Mouse (Mus musculus) CH12.LX (cell line): ENCODE measurements around the gene Adarb1. TPM values are rescaled to one million over a fixed set of nuclear protein-coding genes. Genes with fewer than 3 reads are reported as not detected.

Experiments
- DNase-seq: peaks from one replicate; pipeline ENCODE4 v3.0.0-alpha.2; 2013; ENCODE audit errors: extremely low read depth
- H3K27ac ChIP-seq: 2 replicates; pipeline ENCODE4 v1.5.1; 2012; ENCODE audit warnings: low read depth, mild to moderate bottlenecking, control low read depth, moderate library complexity; ENCODE audit not compliant: insufficient read depth
- H3K27me3 ChIP-seq: replicated peaks from 2 replicates; pipeline ENCODE3; 2012; ENCODE audit warnings: inconsistent platforms
- H3K36me3 ChIP-seq, 2 experiments: replicated peaks in 1 of 2; 2 replicates each; pipeline versions ENCODE3 to v1.6.1; 2012; ENCODE audit warnings: inconsistent platforms in 1 of 2, low read length in 1 of 2, mild to moderate bottlenecking in 1 of 2, mixed read lengths in 1 of 2, moderate library complexity in 1 of 2; ENCODE audit not compliant: control insufficient read depth in 1 of 2, insufficient read depth in 1 of 2
- H3K4me1 ChIP-seq, 2 experiments: 2 replicates each; pipeline ENCODE4 v1.6.1; 2012; ENCODE audit warnings: inconsistent platforms in 1 of 2, moderate library complexity in 1 of 2; ENCODE audit not compliant: insufficient read depth in 2 of 2, control insufficient read depth in 1 of 2
- H3K4me2 ChIP-seq: 2 replicates; pipeline ENCODE4 v1.6.1; 2012; ENCODE audit warnings: low read depth, mild to moderate bottlenecking, control low read depth; ENCODE audit not compliant: poor library complexity, insufficient read depth, severe bottlenecking
- H3K4me3 ChIP-seq, 3 experiments: fragments of 150-350 bp in 1 of 3; sonication (generic) in 1 of 3; replicated peaks in 1 of 3; 2 replicates each; pipeline versions ENCODE3 to v1.5.1; 2011 to 2012; ENCODE audit warnings: low read depth in 2 of 3, low read length in 2 of 3, mild to moderate bottlenecking in 2 of 3, moderate library complexity in 2 of 3, control low read depth in 1 of 3, improper control_type of control experiment in 1 of 3, inconsistent platforms in 1 of 3, mixed read lengths in 1 of 3; ENCODE audit not compliant: poor library complexity in 1 of 3
- H3K79me2 ChIP-seq: replicated peaks from 2 replicates; pipeline ENCODE4 v1.6.1; 2012; ENCODE audit warnings: mild to moderate bottlenecking, moderate library complexity; ENCODE audit not compliant: control insufficient read depth, poor library complexity, insufficient read depth, severe bottlenecking; ENCODE audit errors: extremely low read depth
- H3K9ac ChIP-seq: 2 replicates; pipeline ENCODE4 v1.6.1; 2012; ENCODE audit warnings: low read depth, mild to moderate bottlenecking, control low read depth, moderate library complexity; ENCODE audit not compliant: insufficient read depth
- H3K9me3 ChIP-seq: replicated peaks from 2 replicates; pipeline ENCODE3; 2012; ENCODE audit warnings: low read length, inconsistent platforms, mixed read lengths
- CHD1 ChIP-seq: IDR thresholded peaks from 2 replicates; pipeline ENCODE4 v1.6.1; 2012; ENCODE audit warnings: low read depth, low read length, improper control_type of control experiment, inconsistent platforms
- CHD2 ChIP-seq: IDR thresholded peaks from 2 replicates; pipeline ENCODE4 v1.6.1; 2011; ENCODE audit warnings: low read length, improper control_type of control experiment
- CTCF ChIP-seq, 2 experiments: IDR thresholded peaks in 1 of 2; conservative IDR thresholded peaks in 1 of 2; 2 replicates each; pipeline ENCODE4 v1.5.1; 2011 to 2012; ENCODE audit warnings: low read depth in 2 of 2, low read length in 2 of 2, improper control_type of control experiment in 1 of 2, inconsistent platforms in 1 of 2, mild to moderate bottlenecking in 1 of 2, moderate library complexity in 1 of 2
- E2F4 ChIP-seq: IDR thresholded peaks from 2 replicates; pipeline ENCODE4 v1.6.1; 2011; ENCODE audit warnings: low read depth, low read length, improper control_type of control experiment; ENCODE audit not compliant: insufficient replicate concordance
- ELF1 ChIP-seq: IDR thresholded peaks from 2 replicates; pipeline ENCODE4 v1.6.1; 2014; ENCODE audit warnings: low read depth, mild to moderate bottlenecking, inconsistent platforms, low read length, improper control_type of control experiment
- EP300 ChIP-seq: IDR thresholded peaks from 2 replicates; pipeline ENCODE4 v1.6.1; 2011; ENCODE audit warnings: low read length, improper control_type of control experiment
- ETS1 ChIP-seq: conservative IDR thresholded peaks from 2 replicates; pipeline ENCODE4 v1.6.1; 2012; ENCODE audit warnings: low read depth, mild to moderate bottlenecking, inconsistent platforms, low read length, improper control_type of control experiment, moderate library complexity
- GABPA ChIP-seq: IDR thresholded peaks from 2 replicates; pipeline ENCODE4 v1.6.1; 2012; ENCODE audit warnings: low read depth, low read length, improper control_type of control experiment, inconsistent platforms; ENCODE audit not compliant: insufficient replicate concordance
- HCFC1 ChIP-seq: IDR thresholded peaks from 2 replicates; pipeline ENCODE4 v1.6.1; 2012; ENCODE audit warnings: low read depth, mild to moderate bottlenecking, inconsistent platforms, low read length, improper control_type of control experiment
- IRF4 ChIP-seq: IDR thresholded peaks from 2 replicates; pipeline ENCODE4 v1.6.1; 2014; ENCODE audit warnings: low read depth, mild to moderate bottlenecking, inconsistent platforms, low read length, improper control_type of control experiment
- MAFK ChIP-seq: IDR thresholded peaks from 2 replicates; pipeline ENCODE4 v1.6.1; 2011; ENCODE audit warnings: low read length, improper control_type of control experiment; ENCODE audit not compliant: insufficient replicate concordance
- MAX ChIP-seq: IDR thresholded peaks from 2 replicates; pipeline ENCODE4 v1.6.1; 2011; ENCODE audit warnings: low read length, improper control_type of control experiment
- MXI1 ChIP-seq: IDR thresholded peaks from 2 replicates; pipeline ENCODE4 v1.6.1; 2011; ENCODE audit warnings: mild to moderate bottlenecking, low read depth, low read length, improper control_type of control experiment
- MYC ChIP-seq: IDR thresholded peaks from 2 replicates; pipeline ENCODE4 v1.6.1; 2011; ENCODE audit warnings: low read depth, mild to moderate bottlenecking, improper control_type of control experiment, low read length
- NRF1 ChIP-seq: IDR thresholded peaks from 2 replicates; pipeline ENCODE4 v1.6.1; 2014; ENCODE audit warnings: low read depth, mild to moderate bottlenecking, inconsistent platforms, low read length, improper control_type of control experiment, moderate library complexity
- POLR2A ChIP-seq: IDR thresholded peaks from 2 replicates; pipeline ENCODE4 v1.6.1; 2011; ENCODE audit warnings: low read depth, mild to moderate bottlenecking, improper control_type of control experiment, low read length
- POLR2AphosphoS2 ChIP-seq: IDR thresholded peaks from 2 replicates; pipeline ENCODE4 v1.6.1; 2011; ENCODE audit warnings: low read depth, low read length, improper control_type of control experiment
- RAD21 ChIP-seq: IDR thresholded peaks from 2 replicates; pipeline ENCODE4 v1.6.1; 2011; ENCODE audit warnings: low read depth, mild to moderate bottlenecking, low read length, improper control_type of control experiment, moderate library complexity
- RCOR1 ChIP-seq: conservative IDR thresholded peaks from 2 replicates; pipeline ENCODE4 v1.6.1; 2012; ENCODE audit warnings: low read depth, mild to moderate bottlenecking, inconsistent platforms, low read length, improper control_type of control experiment
- SIN3A ChIP-seq: IDR thresholded peaks from 2 replicates; pipeline ENCODE4 v1.6.1; 2012; ENCODE audit warnings: low read length, improper control_type of control experiment, inconsistent platforms
- UBTF ChIP-seq: IDR thresholded peaks from 2 replicates; pipeline ENCODE4 v1.6.1; 2012; ENCODE audit warnings: low read depth, mild to moderate bottlenecking, inconsistent platforms, low read length, improper control_type of control experiment, moderate library complexity
- USF1 ChIP-seq: IDR thresholded peaks from 2 replicates; pipeline ENCODE4 v1.6.1; 2014; ENCODE audit warnings: low read depth, mild to moderate bottlenecking, inconsistent platforms, low read length, improper control_type of control experiment
- USF2 ChIP-seq: conservative IDR thresholded peaks from 2 replicates; pipeline ENCODE4 v1.6.1; 2011; ENCODE audit warnings: low read depth, low read length, improper control_type of control experiment
- ZMIZ1 ChIP-seq: IDR thresholded peaks from 2 replicates; pipeline ENCODE4 v1.6.1; 2012; ENCODE audit warnings: low read depth, mild to moderate bottlenecking, inconsistent platforms, low read length, improper control_type of control experiment
- ZNF384 ChIP-seq: IDR thresholded peaks from 2 replicates; pipeline ENCODE4 v1.6.1; 2012; ENCODE audit warnings: low read depth, low read length, improper control_type of control experiment, inconsistent platforms
- dilution Hi-C: fragments of 300-500 bp; cut with MboI; formaldehyde crosslinking; loops from 2 replicates; pipeline ENCODE4 v1.14.3; 2020; ENCODE audit warnings: low sequenced_read_pairs; ENCODE audit not compliant: extremely low pct_unique_long_range_greater_than_20kb, extremely low pct_ligation_motif_present
- in situ Hi-C: fragments of 300-500 bp; cut with MboI; formaldehyde crosslinking; loops from 3 replicates; pipeline ENCODE4 v1.14.3; 2019; ENCODE audit warnings: low sequenced_read_pairs, low pct_ligation_motif_present, low pct_unique_long_range_greater_than_20kb, mixed read lengths
- polyA plus RNA-seq: library from polyadenylated mRNA; unstranded; fragments of >175 nt; gene quantifications from 2 replicates; pipeline ENCODE4 v1.2.1, GENCODE M21; 2012; ENCODE audit warnings: low read depth; ENCODE audit not compliant: insufficient read length
- total RNA-seq, 2 experiments: library from RNA; depleted of rRNA; stranded (reverse); fragments of 300-350 nt in 1 of 2; fragments of >200 nt in 1 of 2; gene quantifications; 2 replicates each; pipeline ENCODE4 v1.2.3; 2012 to 2014

Adarb1 gene
- total and polyA plus RNA-seq, 3 experiments, result 1.7 to 3.5 (median 2.4) TPM

DNA sequence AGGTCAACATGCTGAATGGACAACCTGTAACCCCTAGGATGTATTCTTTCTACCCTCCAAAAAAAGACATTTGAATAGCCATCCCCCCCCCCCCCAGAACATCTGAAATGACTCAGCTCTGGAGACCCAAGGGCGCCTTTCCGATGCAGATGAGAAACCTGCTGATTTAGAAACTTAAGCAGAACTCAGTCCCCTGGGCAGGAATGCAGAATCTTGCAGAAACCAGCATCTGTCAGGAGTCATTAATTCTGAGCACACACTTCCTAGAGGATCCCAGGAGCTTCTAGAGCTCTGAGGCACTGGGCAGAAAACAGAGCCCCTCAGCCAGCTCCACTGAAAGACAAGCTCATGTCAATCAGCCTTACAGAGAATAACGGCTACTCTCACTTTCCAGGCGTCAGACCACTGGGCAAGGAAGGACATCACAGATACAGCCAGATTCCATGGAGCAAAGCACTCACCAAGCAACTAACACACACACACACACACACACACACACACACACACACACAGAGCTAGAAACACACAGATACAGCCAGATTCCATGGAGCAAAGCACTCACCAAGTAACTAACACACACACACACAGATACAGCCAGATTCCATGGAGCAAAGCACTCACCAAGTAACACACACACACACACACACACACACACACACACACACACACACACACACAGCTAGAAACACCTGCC is 113.1 kb downstream of the Adarb1 start:
- in situ Hi-C loops, result no loop called here
- dilution Hi-C loops, result no loop called here

DNA sequence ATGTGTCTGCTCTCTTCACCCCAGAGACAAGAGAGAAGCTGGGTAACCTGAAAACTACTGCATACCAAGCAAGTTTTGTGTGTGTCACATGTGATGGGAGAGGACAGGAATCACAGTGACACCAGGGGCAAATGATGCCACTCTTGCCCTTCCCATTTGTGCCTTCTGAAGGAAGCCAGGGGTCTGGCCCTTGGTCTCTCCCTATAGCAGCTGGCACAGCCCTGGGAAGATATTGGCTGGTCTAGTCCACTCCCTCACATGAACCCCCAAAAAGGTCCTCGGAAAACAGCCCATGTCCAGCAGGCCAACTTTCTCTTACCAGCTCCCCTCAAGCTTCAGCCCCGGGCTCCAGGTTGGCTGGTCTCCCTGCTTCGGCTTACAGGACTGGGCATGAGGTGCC is 113.7 kb downstream of the Adarb1 start:
- in situ Hi-C loops (no loop called here), dilution Hi-C loops (no loop called here)

More for the DNA sequence above, 113.1 kb downstream of the Adarb1 start:
- TF ChIP-seq IRF4, result peak; percentile 74
- TF ChIP-seq UBTF, result no peak
- peak; percentile 69 for TF ChIP-seq ZNF384
- peaks cover 0 to 7% of the 10 kb centered on the region in 2 experiments for H3K36me3 ChIP-seq
- H3K27me3 ChIP-seq, result no peaks in the 10 kb centered on the region
- no peaks in the 10 kb centered on the region for H3K79me2 ChIP-seq
- no peaks in the 10 kb centered on the region for H3K9me3 ChIP-seq
- H3K27ac ChIP-seq, result no peak overlapping the region
- no peak overlapping the region for H3K4me3 ChIP-seq
- H3K4me1 ChIP-seq, result peaks cover 5 to 7% of the 10 kb centered on the region in 2 experiments; a peak in 2 of 4 replicates
- DNase-seq, result peak; percentile 4
- no peak overlapping the region for H3K9ac ChIP-seq
- no peak overlapping the region for H3K4me2 ChIP-seq

DNA sequence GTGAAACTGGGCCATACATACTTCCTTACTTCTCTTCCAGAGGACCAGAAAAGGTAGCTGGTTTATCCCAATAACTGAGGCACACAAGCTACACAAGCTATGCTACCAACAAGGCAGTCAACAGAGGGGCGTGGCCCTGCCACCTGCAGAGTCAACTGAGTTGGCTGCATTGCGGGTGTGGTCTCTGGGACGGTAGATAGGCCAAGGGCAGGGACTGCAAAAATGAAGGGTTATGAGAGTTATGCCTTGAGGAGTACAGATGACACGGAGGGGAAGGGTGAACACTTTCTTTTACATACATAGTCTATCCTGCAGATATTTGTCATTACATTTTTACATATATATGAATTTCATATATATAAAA is 117.2 kb downstream of the Adarb1 start:
- H3K4me3 ChIP-seq, result no peak overlapping the region
- no peaks in the 10 kb centered on the region for H3K79me2 ChIP-seq
- in situ Hi-C loops (no loop called here), dilution Hi-C loops (no loop called here)
- H3K4me2 ChIP-seq, result no peak overlapping the region
- no peak for TF ChIP-seq SIN3A
- TF ChIP-seq POLR2A, result no peak
- no peak for TF ChIP-seq NRF1
- TF ChIP-seq CHD2, result no peak
- TF ChIP-seq CTCF (conservative IDR thresholded peaks at IDR 0.05 in 1 of 2, IDR thresholded peaks at IDR 0.05 in 1 of 2; ENCODE audit: low read depth in 2 of 2, low read length in 2 of 2), result no peak
- TF ChIP-seq ZNF384, result no peak
- no peak for TF ChIP-seq MYC
- TF ChIP-seq EP300, result no peak
- no peak for TF ChIP-seq MAFK
- TF ChIP-seq ELF1, result no peak
- TF ChIP-seq GABPA, result no peak
- TF ChIP-seq POLR2AphosphoS2, result no peak
- no peak for TF ChIP-seq MAX
- no peak for TF ChIP-seq MXI1
- no peak for TF ChIP-seq E2F4
- H3K27me3 ChIP-seq, result no peaks in the 10 kb centered on the region
- peaks cover 0 to 7% of the 10 kb centered on the region in 2 experiments for H3K36me3 ChIP-seq
- no peaks in the 10 kb centered on the region for H3K9me3 ChIP-seq
- peaks cover 5 to 7% of the 10 kb centered on the region in 2 experiments; a peak in 2 of 4 replicates for H3K4me1 ChIP-seq
- no peak overlapping the region for H3K27ac ChIP-seq
- H3K9ac ChIP-seq, result no peak overlapping the region
- no peak for DNase-seq

More for the DNA sequence above, 113.7 kb downstream of the Adarb1 start:
- DNase-seq, result no peak
- Histone ChIP-seq H3K27ac (no peak overlapping the region), H3K4me3 (no peak overlapping the region), H3K36me3 (peaks cover 0 to 7% of the 10 kb centered on the region in 2 experiments), H3K27me3 (no peaks in the 10 kb centered on the region), H3K4me2 (no peak overlapping the region), H3K9ac (no peak overlapping the region), H3K4me1 (peaks cover 5 to 7% of the 10 kb centered on the region in 2 experiments; a peak in 2 of 4 replicates), H3K9me3 (no peaks in the 10 kb centered on the region)
- TF ChIP-seq ETS1, result no peak
- TF ChIP-seq ZNF384, result no peak
- TF ChIP-seq UBTF, result no peak
- no peak for TF ChIP-seq USF2
- no peak for TF ChIP-seq HCFC1
- no peak for TF ChIP-seq NRF1
- TF ChIP-seq USF1, result no peak
- no peak for TF ChIP-seq ZMIZ1
- TF ChIP-seq CHD1, result no peak
- no peak for TF ChIP-seq RAD21
- no peak for TF ChIP-seq ELF1
- TF ChIP-seq RCOR1, result no peak
- TF ChIP-seq, all 38 proteins: peak for 0
- H3K79me2 ChIP-seq, result no peaks in the 10 kb centered on the region
